Mouse (Mus musculus) MEL (cell line): ENCODE data around the gene Ces2h.

Experiments used
- CTCF ChIP-seq, 3 experiments: IDR thresholded peaks in 2 of 3; conservative IDR thresholded peaks in 1 of 3; 2 replicates each; pipeline ENCODE4 v1.5.1; 2011 to 2012; ENCODE audit warnings: low read length in 3 of 3, low read depth in 2 of 3, mild to moderate bottlenecking in 2 of 3, improper control_type of control experiment in 1 of 3, inconsistent platforms in 1 of 3, mixed read lengths in 1 of 3, moderate library complexity in 1 of 3; ENCODE audit not compliant: control insufficient read depth in 1 of 3, insufficient read depth in 1 of 3, poor library complexity in 1 of 3, severe bottlenecking in 1 of 3
- E2F4 ChIP-seq: IDR thresholded peaks from 2 replicates; pipeline ENCODE4 v1.6.1; 2011; ENCODE audit warnings: low read depth, low read length, improper control_type of control experiment, borderline replicate concordance
- GABPA ChIP-seq: IDR thresholded peaks from 2 replicates; pipeline ENCODE4 v1.6.1; 2012; ENCODE audit warnings: low read depth, mild to moderate bottlenecking, inconsistent platforms, low read length, improper control_type of control experiment, moderate library complexity
- MAX ChIP-seq: IDR thresholded peaks from 2 replicates; pipeline ENCODE4 v1.6.1; 2011; ENCODE audit warnings: low read length, improper control_type of control experiment
- NRF1 ChIP-seq: IDR thresholded peaks from 2 replicates; pipeline ENCODE4 v1.6.1; 2014; ENCODE audit warnings: low read depth, mild to moderate bottlenecking, inconsistent platforms, low read length, improper control_type of control experiment, moderate library complexity; ENCODE audit not compliant: poor library complexity, insufficient read depth, severe bottlenecking
- POLR2A ChIP-seq, 2 experiments: IDR thresholded peaks; 2 replicates each; pipeline ENCODE4 v1.6.1; 2011 to 2012; ENCODE audit warnings: low read length in 2 of 2, mild to moderate bottlenecking in 2 of 2, control low read depth in 1 of 2, improper control_type of control experiment in 1 of 2, low read depth in 1 of 2, moderate library complexity in 1 of 2; ENCODE audit not compliant: control insufficient read depth in 1 of 2, insufficient read depth in 1 of 2, poor library complexity in 1 of 2
- TAL1 ChIP-seq: IDR thresholded peaks from 2 replicates; pipeline ENCODE4 v1.6.1; 2012; ENCODE audit warnings: mild to moderate bottlenecking, inconsistent platforms, low read length, moderate library complexity, mixed read lengths
- TCF12 ChIP-seq: IDR thresholded peaks from 2 replicates; pipeline ENCODE4 v1.6.1; 2014; ENCODE audit warnings: low read depth, mild to moderate bottlenecking, inconsistent platforms, low read length, improper control_type of control experiment, moderate library complexity
- USF1 ChIP-seq: IDR thresholded peaks from 2 replicates; pipeline ENCODE4 v1.6.1; 2014; ENCODE audit warnings: low read depth, mild to moderate bottlenecking, inconsistent platforms, low read length, improper control_type of control experiment, moderate library complexity
- USF2 ChIP-seq, 2 experiments: IDR thresholded peaks; 2 replicates each; pipeline ENCODE4 v1.6.1; 2011 to 2012; ENCODE audit warnings: improper control_type of control experiment in 2 of 2, low read length in 2 of 2, borderline replicate concordance in 1 of 2, inconsistent platforms in 1 of 2, low read depth in 1 of 2, mild to moderate bottlenecking in 1 of 2; ENCODE audit not compliant: insufficient read depth in 1 of 2

GRCm38 (mm10) chr8:105056211-105056610 lies 55.6 kb downstream of the Ces2h start:
- TF ChIP-seq TCF12 (no peak), TAL1 (no peak), USF1 (no peak), E2F4 (no peak), MAX (no peak), CTCF (IDR thresholded peaks at IDR 0.05 in 2 of 3, conservative IDR thresholded peaks at IDR 0.05 in 1 of 3; ENCODE audit: control insufficient read depth in 1 of 3, insufficient read depth in 1 of 3, low read depth in 2 of 3, low read length in 3 of 3, poor library complexity in 1 of 3, severe bottlenecking in 1 of 3) (no peak), NRF1 (no peak), USF2 (IDR thresholded peaks at IDR 0.05; ENCODE audit: borderline replicate concordance in 1 of 2, insufficient read depth in 1 of 2, low read depth in 1 of 2, low read length in 2 of 2) (no peak), POLR2A (IDR thresholded peaks at IDR 0.05; ENCODE audit: control insufficient read depth in 1 of 2, insufficient read depth in 1 of 2, low read depth in 1 of 2, low read length in 2 of 2, poor library complexity in 1 of 2) (no peak), GABPA (no peak)
